Mouse (Mus musculus): ENCODE measurements around the gene Pgpep1. TPM values are rescaled to one million over a fixed set of nuclear protein-coding genes. Genes with fewer than 3 reads are reported as not detected.
A peak's percentile ranks its signal among the peaks of the same experiment; 100 is the strongest.

The Pgpep1 gene
- polyA plus RNA-seq, 1 experiment from 2014 or later = 268 TPM

DNA sequence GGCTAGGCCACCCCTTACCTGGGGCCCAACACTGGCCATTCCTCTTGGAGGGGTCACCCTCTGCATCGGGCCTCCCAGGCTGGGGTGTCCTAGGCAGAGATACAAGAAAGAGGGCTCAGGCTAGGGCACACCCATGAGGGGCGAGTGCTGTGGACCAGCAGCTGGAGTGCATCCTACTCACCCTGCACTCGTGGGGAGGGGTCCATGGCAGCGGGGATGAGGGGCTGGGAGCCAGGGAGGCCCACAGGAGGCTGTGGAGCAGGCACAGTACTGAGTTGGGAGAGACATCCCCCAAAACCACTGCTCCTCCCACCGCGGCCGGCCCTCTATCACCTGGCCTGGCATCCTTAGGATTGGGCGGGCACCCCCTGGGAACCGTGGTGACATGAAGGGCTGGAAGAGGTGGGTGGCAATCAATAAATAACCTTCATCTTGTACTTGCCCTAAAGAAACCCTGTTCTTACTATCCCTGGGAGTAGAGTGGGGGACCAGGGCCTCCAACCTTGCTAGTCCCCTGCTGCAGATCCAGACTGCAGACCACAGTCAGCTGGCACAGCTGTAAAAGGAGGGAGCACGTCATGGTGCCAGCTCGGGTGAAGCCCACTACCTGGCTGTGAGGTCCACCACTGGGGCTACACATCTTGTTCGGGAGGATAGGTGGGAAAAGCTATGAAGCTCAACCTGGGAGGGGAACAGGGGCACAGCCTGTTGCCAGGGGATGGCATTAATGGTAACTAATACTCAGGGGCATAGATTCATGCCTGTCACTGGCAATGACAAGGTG, 60.5 kb downstream of the Pgpep1 start:
- DNase-seq (ENCODE audit: low spot score) (no peak), ATAC-seq (ENCODE audit: insufficient read depth, low FRiP score, low TSS enrichment) (no peak)
- no peak overlapping the region for H3K4me3 ChIP-seq (ENCODE audit: low read depth, low read length)
- H3K9ac ChIP-seq (ENCODE audit: low read length) = peak overlapping the region; percentile 14; the same call in 1 of the 2 replicates
- peaks cover 50% of the 10 kb centered on the region for H3K4me1 ChIP-seq (ENCODE audit: control insufficient read depth, insufficient read depth, low read length)
- WGBS = 80% methylated on average over 12 of the region's 12 CpGs
- 0 out of 2 replicates have a peak, but pooled peaks cover 2% of the 10 kb centered on the region for H3K9me3 ChIP-seq (ENCODE audit: control insufficient read depth, low read length)
- H3K27ac ChIP-seq (ENCODE audit: low read depth, low read length) = peak overlapping the region; percentile 90; the same call in 1 of the 2 replicates
- H3K27me3 ChIP-seq (ENCODE audit: control insufficient read depth, insufficient read depth, low read length) = 0 out of 2 replicates have a peak, but pooled peaks cover 7% of the 10 kb centered on the region
- H3K4me2 ChIP-seq (ENCODE audit: low read depth) = no peak overlapping the region
- H3K36me3 ChIP-seq (ENCODE audit: control insufficient read depth, insufficient read depth, low read length) = peaks cover 7% of the 10 kb centered on the region

DNA sequence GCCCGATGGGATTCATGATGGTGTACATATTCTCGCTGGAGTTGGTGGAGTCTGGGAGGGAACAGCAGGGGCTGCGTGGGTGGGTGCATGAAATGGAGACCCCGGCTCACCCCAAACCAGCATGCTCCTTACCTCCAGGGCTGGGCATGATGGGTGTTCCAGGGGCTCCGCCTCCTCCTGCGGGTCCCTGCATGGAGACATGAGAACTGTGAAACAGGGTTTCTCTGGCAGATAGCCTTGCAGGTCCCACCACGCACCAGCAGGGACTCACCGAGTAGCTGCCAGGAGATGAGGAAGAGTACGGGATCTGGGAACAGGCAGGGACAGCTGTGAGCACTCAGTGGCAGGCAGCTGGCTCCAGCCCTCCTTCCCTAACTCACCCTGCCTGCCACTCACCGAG, 61.5 kb downstream of the Pgpep1 start:
- Histone ChIP-seq H3K4me1 (ENCODE audit: control insufficient read depth, insufficient read depth, low read length) (peaks cover 48% of the 10 kb centered on the region), H3K4me2 (ENCODE audit: low read depth) (peak overlapping the region; percentile 90), H3K27ac (ENCODE audit: low read depth, low read length) (no peak overlapping the region), H3K27me3 (ENCODE audit: control insufficient read depth, insufficient read depth, low read length) (0 out of 2 replicates have a peak, but pooled peaks cover 7% of the 10 kb centered on the region), H3K9ac (ENCODE audit: low read length) (peak overlapping the region; percentile 33), H3K4me3 (ENCODE audit: low read depth, low read length) (peak overlapping the region; percentile 46; the same call in 1 of the 2 replicates), H3K9me3 (ENCODE audit: control insufficient read depth, low read length) (0 out of 2 replicates have a peak, but pooled peaks cover 2% of the 10 kb centered on the region), H3K36me3 (ENCODE audit: control insufficient read depth, insufficient read depth, low read length) (peaks cover 7% of the 10 kb centered on the region)
- DNase-seq (ENCODE audit: low spot score) (peak; percentile 46), ATAC-seq (ENCODE audit: insufficient read depth, low FRiP score, low TSS enrichment) (no peak)
- 14% methylated on average over 10 of the region's 10 CpGs for WGBS

- 1% methylated on average over 29 of the region's 29 CpGs for WGBS
- 0 out of 2 replicates have a peak, but pooled peaks cover 7% of the 10 kb centered on the region for H3K27me3 ChIP-seq (ENCODE audit: control insufficient read depth, insufficient read depth, low read length)
- H3K9ac ChIP-seq (ENCODE audit: low read length) = peak overlapping the region; percentile 81
- ATAC-seq (ENCODE audit: insufficient read depth, low FRiP score, low TSS enrichment) (peak; percentile 14), DNase-seq (ENCODE audit: low spot score) (peak; percentile 85)
- H3K4me2 ChIP-seq (ENCODE audit: low read depth) = peak overlapping the region; percentile 90
- H3K9me3 ChIP-seq (ENCODE audit: control insufficient read depth, low read length) = 0 out of 2 replicates have a peak, but pooled peaks cover 2% of the 10 kb centered on the region
- H3K27ac ChIP-seq (ENCODE audit: low read depth, low read length) = 0 out of 2 replicates have a peak overlapping the region, but pooled peaks have one; percentile 8
- peaks cover 7% of the 10 kb centered on the region for H3K36me3 ChIP-seq (ENCODE audit: control insufficient read depth, insufficient read depth, low read length)
- H3K4me1 ChIP-seq (ENCODE audit: control insufficient read depth, insufficient read depth, low read length) = peaks cover 48% of the 10 kb centered on the region
- peak overlapping the region; percentile 46 for H3K4me3 ChIP-seq (ENCODE audit: low read depth, low read length)
These were observed 61.9 kb downstream of the Pgpep1 start for GRCm38 (mm10) chr8:70598283-70598682.

DNA sequence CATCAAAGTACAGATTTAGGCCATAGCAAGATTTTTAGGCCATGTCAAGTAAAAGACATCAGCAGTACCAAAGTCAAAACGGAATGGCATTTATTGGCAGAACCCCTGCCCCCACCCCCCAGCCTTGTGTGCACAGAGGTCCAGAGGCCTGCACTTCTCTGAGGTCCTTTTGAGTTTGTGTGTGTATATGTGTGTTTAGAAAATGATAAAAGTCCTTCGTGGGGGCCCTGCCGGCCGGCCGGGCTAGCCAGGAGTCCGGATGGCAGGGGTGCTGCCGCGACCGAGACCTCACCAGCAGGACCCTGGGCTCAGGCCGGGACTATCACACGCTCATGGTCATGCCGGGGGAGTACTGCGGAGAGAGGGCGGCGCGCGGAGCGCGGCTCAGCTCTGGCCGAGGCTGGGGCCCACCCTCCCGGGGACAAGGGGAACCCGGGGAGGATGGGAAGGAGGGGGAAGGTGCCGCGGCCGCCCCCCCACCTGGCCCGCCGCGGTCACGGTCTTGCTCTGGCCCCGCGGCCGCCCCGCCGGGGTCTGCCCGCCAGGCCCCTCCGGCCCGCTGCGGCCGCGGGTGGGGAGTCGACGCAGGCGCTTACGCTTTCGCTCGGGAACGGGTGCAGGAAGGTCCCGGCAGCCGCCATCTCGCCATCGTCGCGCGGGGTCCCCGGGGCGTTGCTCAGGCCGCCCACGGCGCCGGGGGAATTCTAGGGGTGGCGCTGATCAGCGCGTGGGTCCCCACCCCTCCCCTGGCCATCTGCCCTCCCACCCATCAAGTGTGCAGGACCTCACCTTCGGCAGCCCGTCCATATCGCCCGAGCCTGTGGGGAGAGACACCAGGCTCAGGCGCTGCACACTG, 62.5 kb downstream of the Pgpep1 start:
- Histone ChIP-seq H3K27me3 (ENCODE audit: control insufficient read depth, insufficient read depth, low read length) (0 out of 2 replicates have a peak, but pooled peaks cover 7% of the 10 kb centered on the region), H3K4me3 (ENCODE audit: low read depth, low read length) (peak overlapping the region; percentile 46), H3K36me3 (ENCODE audit: control insufficient read depth, insufficient read depth, low read length) (peaks cover 7% of the 10 kb centered on the region), H3K9ac (ENCODE audit: low read length) (peak overlapping the region; percentile 81), H3K4me1 (ENCODE audit: control insufficient read depth, insufficient read depth, low read length) (peaks cover 51% of the 10 kb centered on the region), H3K27ac (ENCODE audit: low read depth, low read length) (0 out of 2 replicates have a peak overlapping the region, but pooled peaks have one; percentile 8), H3K9me3 (ENCODE audit: control insufficient read depth, low read length) (0 out of 2 replicates have a peak, but pooled peaks cover 2% of the 10 kb centered on the region), H3K4me2 (ENCODE audit: low read depth) (peak overlapping the region; percentile 90)
- DNase-seq (ENCODE audit: low spot score) (no peak), ATAC-seq (ENCODE audit: insufficient read depth, low FRiP score, low TSS enrichment) (no peak; the same call in 1 of the 2 replicates)
- 3% methylated on average over 58 of the region's 68 CpGs for WGBS

GRCm38 (mm10) chr8:70596775-70597416, 63.3 kb downstream of the Pgpep1 start:
- Histone ChIP-seq H3K9ac (ENCODE audit: low read length) (peak overlapping the region; percentile 81; the same call in 1 of the 2 replicates), H3K9me3 (ENCODE audit: control insufficient read depth, low read length) (no peaks in the 10 kb centered on the region), H3K36me3 (ENCODE audit: control insufficient read depth, insufficient read depth, low read length) (peaks cover 6% of the 10 kb centered on the region), H3K4me3 (ENCODE audit: low read depth, low read length) (peak overlapping the region; percentile 46; the same call in 1 of the 2 replicates), H3K27ac (ENCODE audit: low read depth, low read length) (no peak overlapping the region), H3K4me2 (ENCODE audit: low read depth) (peak overlapping the region; percentile 90; the same call in 1 of the 2 replicates), H3K4me1 (ENCODE audit: control insufficient read depth, insufficient read depth, low read length) (peaks cover 51% of the 10 kb centered on the region), H3K27me3 (ENCODE audit: control insufficient read depth, insufficient read depth, low read length) (0 out of 2 replicates have a peak, but pooled peaks cover 7% of the 10 kb centered on the region)
- WGBS = 85% methylated on average over 17 of the region's 17 CpGs
- ATAC-seq (ENCODE audit: insufficient read depth, low FRiP score, low TSS enrichment) = no peak
- DNase-seq (ENCODE audit: low spot score) = no peak

Other genes with a start within 250 kb of the Pgpep1 start
- gene Crtc1, start 220.8 kb downstream of the Pgpep1 start, polyA plus RNA-seq (2014; fragmentation: Nextera tagmentation; extraction: Ambion mirVana) = 16.1 and 17.9 TPM in 2 replicates
- 14.6 and 17.0 TPM in 2 replicates for gene Klhl26, start 183.4 kb downstream of the Pgpep1 start, polyA plus RNA-seq (2014; fragmentation: Nextera tagmentation; extraction: Ambion mirVana)
- gene Tmem59l, start 173.0 kb downstream of the Pgpep1 start, polyA plus RNA-seq (2014; fragmentation: Nextera tagmentation; extraction: Ambion mirVana) = 19.3 and 20.7 TPM in 2 replicates
- 3.4 and 3.7 TPM in 2 replicates for gene Crlf1, start 167.2 kb downstream of the Pgpep1 start, polyA plus RNA-seq (2014; fragmentation: Nextera tagmentation; extraction: Ambion mirVana)
- 118 and 132 TPM in 2 replicates for gene Rex1bd, start 153.6 kb downstream of the Pgpep1 start, polyA plus RNA-seq (2014; fragmentation: Nextera tagmentation; extraction: Ambion mirVana)
- 809 and 814 TPM in 2 replicates for gene Uba52, start 149.6 kb downstream of the Pgpep1 start, polyA plus RNA-seq (2014; fragmentation: Nextera tagmentation; extraction: Ambion mirVana)
- 243 and 252 TPM in 2 replicates for gene Fkbp8, start 132.7 kb downstream of the Pgpep1 start, polyA plus RNA-seq (2014; fragmentation: Nextera tagmentation; extraction: Ambion mirVana)
- gene Kxd1, start 132.4 kb downstream of the Pgpep1 start, polyA plus RNA-seq (2014; fragmentation: Nextera tagmentation; extraction: Ambion mirVana) = 49.8 and 53.8 TPM in 2 replicates
- gene Ell, start 120.9 kb downstream of the Pgpep1 start, polyA plus RNA-seq (2014; fragmentation: Nextera tagmentation; extraction: Ambion mirVana) = 18.8 and 22.2 TPM in 2 replicates
- 87.9 and 90.7 TPM in 2 replicates for gene Isyna1, start 66.0 kb downstream of the Pgpep1 start, polyA plus RNA-seq (2014; fragmentation: Nextera tagmentation; extraction: Ambion mirVana)
- gene Ssbp4, start 51.5 kb downstream of the Pgpep1 start, polyA plus RNA-seq (2014; fragmentation: Nextera tagmentation; extraction: Ambion mirVana) = 125 and 137 TPM in 2 replicates
- gene Lrrc25, start 44.2 kb downstream of the Pgpep1 start, polyA plus RNA-seq (2014; fragmentation: Nextera tagmentation; extraction: Ambion mirVana) = 0.85 and 1.2 TPM in 2 replicates
- gene Gdf15, start 27.9 kb downstream of the Pgpep1 start, polyA plus RNA-seq (2014; fragmentation: Nextera tagmentation; extraction: Ambion mirVana) = 0.28 TPM in 1 of 2 replicates, not detected in the other
- 298 and 301 TPM in 2 replicates for gene Lsm4, start 12.9 kb upstream of the Pgpep1 start, polyA plus RNA-seq (2014; fragmentation: Nextera tagmentation; extraction: Ambion mirVana)
- 167 and 171 TPM in 2 replicates for gene Jund, start 38.6 kb upstream of the Pgpep1 start, polyA plus RNA-seq (2014; fragmentation: Nextera tagmentation; extraction: Ambion mirVana)
- not detected in 2 replicates for gene Iqcn, start 43.1 kb upstream of the Pgpep1 start, polyA plus RNA-seq (2014; fragmentation: Nextera tagmentation; extraction: Ambion mirVana)
- gene Gm3336, start 58.2 kb upstream of the Pgpep1 start, polyA plus RNA-seq (2014; fragmentation: Nextera tagmentation; extraction: Ambion mirVana) = not detected in 2 replicates
- 0.42 TPM in 1 of 2 replicates, not detected in the other for gene Pde4c, start 63.3 kb upstream of the Pgpep1 start, polyA plus RNA-seq (2014; fragmentation: Nextera tagmentation; extraction: Ambion mirVana)
- gene Rab3a, start 94.3 kb upstream of the Pgpep1 start, polyA plus RNA-seq (2014; fragmentation: Nextera tagmentation; extraction: Ambion mirVana) = 97.9 and 111 TPM in 2 replicates
- gene Mpv17l2, start 100.6 kb upstream of the Pgpep1 start, polyA plus RNA-seq (2014; fragmentation: Nextera tagmentation; extraction: Ambion mirVana) = 40.7 and 41.3 TPM in 2 replicates
- gene Pik3r2, start 116.3 kb upstream of the Pgpep1 start, polyA plus RNA-seq (2014; fragmentation: Nextera tagmentation; extraction: Ambion mirVana) = 52.4 and 54.7 TPM in 2 replicates
- gene Mast3, start 144.7 kb upstream of the Pgpep1 start, polyA plus RNA-seq (2014; fragmentation: Nextera tagmentation; extraction: Ambion mirVana) = 10.5 and 14.7 TPM in 2 replicates
- not detected in 2 replicates for gene Il12rb1, start 148.1 kb upstream of the Pgpep1 start, polyA plus RNA-seq (2014; fragmentation: Nextera tagmentation; extraction: Ambion mirVana)
- 8.8 and 10.2 TPM in 2 replicates for gene Arrdc2, start 179.3 kb upstream of the Pgpep1 start, polyA plus RNA-seq (2014; fragmentation: Nextera tagmentation; extraction: Ambion mirVana)
- gene Kcnn1, start 202.9 kb upstream of the Pgpep1 start, polyA plus RNA-seq (2014; fragmentation: Nextera tagmentation; extraction: Ambion mirVana) = 14.0 and 14.1 TPM in 2 replicates
- 152 and 155 TPM in 2 replicates for gene Ccdc124, start 213.5 kb upstream of the Pgpep1 start, polyA plus RNA-seq (2014; fragmentation: Nextera tagmentation; extraction: Ambion mirVana)
- gene Slc5a5, start 232.4 kb upstream of the Pgpep1 start, polyA plus RNA-seq (2014; fragmentation: Nextera tagmentation; extraction: Ambion mirVana) = 0.87 and 1.1 TPM in 2 replicates
- gene Rpl18a, start 237.0 kb upstream of the Pgpep1 start, polyA plus RNA-seq (2014; fragmentation: Nextera tagmentation; extraction: Ambion mirVana) = 3,152 and 3,217 TPM in 2 replicates
- 45.4 and 47.1 TPM in 2 replicates for gene Map1s, start 245.5 kb upstream of the Pgpep1 start, polyA plus RNA-seq (2014; fragmentation: Nextera tagmentation; extraction: Ambion mirVana)